Mouse (Mus musculus) Patski (cell line): Measurements from ENCODE around the gene Frem3. TPM values are rescaled to one million over a fixed set of nuclear protein-coding genes. Genes with fewer than 3 reads are reported as not detected.

Experiments used
- ATAC-seq: fragments of 100-300 bp; one replicate; pipeline ENCODE4 v1.8.0; 2021
- CTCF ChIA-PET: fragments of 350-600 bp; sonication (Branson Sonifier 250); formaldehyde crosslinking; loops from one replicate; lab custom pipeline; 2022; ENCODE audit warnings: inconsistent platforms; lab: Charles Lee
- POLR2A ChIA-PET: fragments of 350-600 bp; sonication (Branson Sonifier 250); formaldehyde crosslinking; loops from one replicate; lab custom pipeline; 2022; ENCODE audit warnings: antibody characterized with exemption, inconsistent platforms; lab: Charles Lee
- DNase-seq: peaks from one replicate; pipeline ENCODE4 v3.0.0-alpha.2; 2011; ENCODE audit warnings: low read depth, low spot score
- H3K27me3 ChIP-seq: fragments of 371-371 bp; one replicate; pipeline ENCODE4 v1.5.1; 2021
- CTCF ChIP-seq: fragments of 100-300 bp; IDR thresholded peaks from one replicate; pipeline ENCODE4 v1.5.1; 2021
- in situ Hi-C: fragments of 300-500 bp; cut with MboI; formaldehyde crosslinking; loops from 3 replicates; pipeline ENCODE4 v1.11.1; 2018; ENCODE audit warnings: low pct_unique_long_range_greater_than_20kb, mixed read lengths
- polyA plus RNA-seq: library from polyadenylated mRNA; unstranded; gene quantifications from one replicate; pipeline ENCODE4 v1.2.3, GENCODE M21; 2021

The Frem3 gene
- polyA plus RNA-seq, 1 experiment from 2014 or later: not detected

- ChIA-PET POLR2A (no interaction called here), CTCF (no interaction called here)
- no peak for TF ChIP-seq CTCF
- no peak for DNase-seq
- in situ Hi-C loops: no loop called here
- ATAC-seq: no peak
- H3K27me3 ChIP-seq: peaks cover 25% of the 10 kb centered on the region
These were observed 3.8 kb upstream of the Frem3 start for GRCm38 (mm10) chr8:80607082-80607481.

GRCm38 (mm10) chr8:80611441-80611751 is 516 bp downstream of the Frem3 start:
- peaks cover 9% of the 10 kb centered on the region for H3K27me3 ChIP-seq
- in situ Hi-C loops: no loop called here
- POLR2A ChIA-PET: no interaction called here
- no peak for TF ChIP-seq CTCF
- CTCF ChIA-PET: no interaction called here
- no peak for ATAC-seq
- no peak for DNase-seq

- in situ Hi-C loops: no loop called here
- H3K27me3 ChIP-seq: no peaks in the 10 kb centered on the region
- TF ChIP-seq CTCF: no peak
- DNase-seq (no peak), ATAC-seq (no peak)
- ChIA-PET CTCF (interaction anchor here (1.5 kb wide), 1 partner anchor 17 kb away, joined by 4 read pairs; no protein-coding TSS in a partner anchor), POLR2A (no interaction called here)
These were observed 8.9 kb downstream of the Frem3 start for GRCm38 (mm10) chr8:80619787-80620186.

- ATAC-seq: no peak
- peaks cover 3% of the 10 kb centered on the region for H3K27me3 ChIP-seq
- ChIA-PET CTCF (no interaction called here), POLR2A (no interaction called here)
- DNase-seq: no peak
- no peak for TF ChIP-seq CTCF
- in situ Hi-C loops: no loop called here
These were observed 36.5 kb downstream of the Frem3 start for GRCm38 (mm10) chr8:80647394-80647793.

- in situ Hi-C loops: no loop called here
- peaks cover 21% of the 10 kb centered on the region for H3K27me3 ChIP-seq
- POLR2A ChIA-PET: no interaction called here
- CTCF ChIA-PET: no interaction called here
- DNase-seq (no peak), ATAC-seq (no peak)
- no peak for TF ChIP-seq CTCF
These were observed 46.8 kb downstream of the Frem3 start for GRCm38 (mm10) chr8:80657639-80658038.

GRCm38 (mm10) chr8:80661055-80661454 is 50.2 kb downstream of the Frem3 start:
- in situ Hi-C loops: no loop called here
- DNase-seq (no peak), ATAC-seq (no peak)
- H3K27me3 ChIP-seq: peaks cover 28% of the 10 kb centered on the region
- no peak for TF ChIP-seq CTCF
- ChIA-PET POLR2A (no interaction called here), CTCF (no interaction called here)

- ATAC-seq (no peak), DNase-seq (no peak)
- TF ChIP-seq CTCF: no peak
- peaks cover 24% of the 10 kb centered on the region for H3K27me3 ChIP-seq
- POLR2A ChIA-PET: no interaction called here
- CTCF ChIA-PET: no interaction called here
- in situ Hi-C loops: no loop called here
These were observed 52.6 kb downstream of the Frem3 start for GRCm38 (mm10) chr8:80663476-80663875.

- peaks cover 5% of the 10 kb centered on the region for H3K27me3 ChIP-seq
- ChIA-PET POLR2A (no interaction called here), CTCF (no interaction called here)
- in situ Hi-C loops: no loop called here
- DNase-seq (no peak), ATAC-seq (no peak)
- TF ChIP-seq CTCF: no peak
These were observed 58.5 kb downstream of the Frem3 start for GRCm38 (mm10) chr8:80669277-80669901.

GRCm38 (mm10) chr8:80682594-80682993 is 71.7 kb downstream of the Frem3 start:
- CTCF ChIA-PET: no interaction called here
- H3K27me3 ChIP-seq: peaks cover 20% of the 10 kb centered on the region
- TF ChIP-seq CTCF: no peak
- ATAC-seq (no peak), DNase-seq (no peak)
- in situ Hi-C loops: loop anchor here (10.0 kb wide), 1 partner anchor 948 kb away; no protein-coding TSS in a partner anchor
- POLR2A ChIA-PET: interaction anchor here (0.6 kb wide), 1 partner anchor 93 kb away, joined by 3 read pairs; no protein-coding TSS in a partner anchor

- no peak for ATAC-seq
- POLR2A ChIA-PET: no interaction called here
- TF ChIP-seq CTCF: no peak
- CTCF ChIA-PET: interaction anchor here (1.5 kb wide), 1 partner anchor 191 kb away, joined by 4 read pairs; the partner anchor contains the start of gene Gypa
- no peak for DNase-seq
- in situ Hi-C loops: loop anchor here (10.0 kb wide), 1 partner anchor 949 kb away; no protein-coding TSS in a partner anchor
- peaks cover 20% of the 10 kb centered on the region for H3K27me3 ChIP-seq
These were observed 73.0 kb downstream of the Frem3 start for GRCm38 (mm10) chr8:80683756-80684335.

- ChIA-PET POLR2A (no interaction called here), CTCF (interaction anchor here (1.5 to 1.7 kb wide), 2 partner anchors 195 kb away, joined by 5 to 9 read pairs; no protein-coding TSS in a partner anchor)
- TF ChIP-seq CTCF: peak; percentile 68
- H3K27me3 ChIP-seq: peaks cover 9% of the 10 kb centered on the region
- DNase-seq (no peak), ATAC-seq (no peak)
- in situ Hi-C loops: loop anchor here (5.0 to 10.0 kb wide), 2 partner anchors 191 to 953 kb away; no protein-coding TSS in a partner anchor
These were observed 77.3 kb downstream of the Frem3 start for GRCm38 (mm10) chr8:80688141-80688540.
